Mouse (Mus musculus) brain, adult 2 months (tissue): ENCODE measurements around the gene Adar.

Source experiments
- DNase-seq: peaks from one replicate; pipeline ENCODE4 v3.0.0; 2011; ENCODE audit warnings: low read depth, low spot score

Gene Adar

DNA sequence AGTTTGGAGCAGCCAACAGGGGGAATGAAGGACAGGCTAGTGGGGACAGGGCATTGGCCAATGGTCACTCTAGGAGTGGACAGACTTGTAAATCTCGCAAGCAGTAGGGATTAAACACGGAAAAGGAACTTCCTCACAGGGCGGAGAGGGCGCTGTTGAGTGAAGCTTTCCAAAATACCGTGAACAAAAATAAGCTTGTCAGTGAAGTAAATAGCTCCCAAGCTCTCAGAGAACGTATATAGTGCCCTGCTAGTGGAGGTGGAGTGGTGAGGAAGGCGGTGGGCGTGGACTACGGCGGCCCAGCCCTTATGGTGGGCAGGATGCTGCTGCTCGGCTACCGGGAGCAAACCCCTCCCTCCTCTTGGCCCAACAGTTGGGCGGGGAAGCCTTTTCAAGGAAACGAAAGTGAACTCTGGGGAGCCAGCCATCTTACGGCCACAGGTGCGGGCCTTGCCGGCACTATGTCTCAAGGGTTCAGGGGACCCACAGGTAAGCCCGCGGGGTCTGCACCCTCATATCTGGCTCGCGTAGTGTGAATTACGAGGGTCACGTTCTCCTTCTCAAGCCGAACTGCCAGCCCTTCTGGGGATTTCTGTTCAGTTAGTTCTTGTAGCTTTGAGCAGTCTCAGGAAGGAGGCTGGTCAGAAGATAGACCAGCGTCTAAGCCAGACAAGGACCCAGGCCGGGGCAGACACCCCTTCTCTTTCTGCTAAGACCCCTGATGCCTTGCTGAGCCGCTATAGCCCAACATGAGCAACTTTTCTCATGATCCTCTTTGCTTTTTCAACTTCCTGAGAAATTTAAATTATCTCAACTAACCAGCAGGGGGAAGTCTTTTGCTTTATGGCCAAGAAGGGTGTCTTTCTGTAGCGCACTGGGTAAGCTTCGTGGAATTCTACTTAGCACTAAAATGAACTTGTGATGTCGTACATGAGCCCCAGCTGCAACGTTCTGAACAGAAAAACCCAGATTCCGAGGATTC lies 15.8 kb downstream of the Adar start:
- peak; percentile 78 for DNase-seq

DNA sequence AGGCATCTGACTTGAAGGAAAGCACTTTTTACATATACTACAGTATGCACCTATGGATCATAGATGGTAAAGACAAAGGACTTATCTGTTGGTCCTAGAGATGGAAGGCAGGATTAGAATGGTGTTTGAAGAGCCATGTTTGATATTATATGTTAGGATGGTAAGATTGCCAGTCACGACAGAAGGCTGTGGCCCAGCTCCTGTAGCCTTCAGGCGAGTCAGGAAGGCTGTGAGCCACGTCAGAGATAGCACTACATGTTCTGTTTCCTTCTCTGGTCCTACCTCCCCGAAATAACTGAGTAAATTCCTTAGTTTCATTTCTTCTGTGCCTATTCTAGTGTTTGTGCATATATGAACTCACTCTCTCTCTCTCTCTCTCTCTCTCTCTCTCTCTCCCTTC lies 17.3 kb downstream of the Adar start:
- no peak for DNase-seq

DNA sequence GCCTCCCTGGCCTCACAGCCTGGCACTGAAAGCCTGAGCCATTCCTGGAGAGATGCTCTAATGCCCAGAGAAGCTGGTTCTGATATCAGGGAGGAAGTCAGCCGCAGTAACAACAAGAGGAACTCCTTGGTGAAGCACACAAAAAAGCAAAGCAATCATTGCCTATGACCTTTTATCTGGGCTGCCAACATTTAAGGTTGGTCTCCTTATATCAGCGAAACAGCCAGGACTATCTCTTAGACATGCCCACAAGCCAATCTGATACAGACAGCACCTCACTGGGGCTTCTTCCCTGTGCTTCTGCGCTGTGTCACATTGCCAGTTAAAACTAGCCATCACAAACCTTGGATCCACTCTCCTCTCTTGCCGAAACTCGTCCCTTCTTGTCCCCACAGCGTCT lies 23.7 kb downstream of the Adar start:
- no peak for DNase-seq

DNA sequence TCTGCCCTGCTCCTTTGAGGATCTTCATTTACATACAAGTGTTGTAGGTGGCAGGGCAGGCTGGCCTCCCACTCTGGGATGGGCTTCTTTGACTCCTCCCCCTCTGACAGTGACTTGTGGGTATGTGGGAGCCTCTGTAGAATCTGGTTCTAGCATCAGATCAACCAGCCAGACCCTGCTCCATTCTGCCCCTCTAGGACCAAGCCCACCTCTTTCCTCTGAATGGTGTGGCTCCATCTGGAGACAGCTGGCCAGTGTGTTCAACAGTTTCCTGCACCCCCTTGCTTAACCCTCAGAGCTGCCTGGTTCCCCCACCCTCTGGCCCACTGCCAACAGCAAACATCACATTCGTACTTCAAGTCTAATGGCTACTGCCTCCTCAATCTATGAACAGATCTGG lies 37.5 kb downstream of the Adar start:
- no peak for DNase-seq

DNA sequence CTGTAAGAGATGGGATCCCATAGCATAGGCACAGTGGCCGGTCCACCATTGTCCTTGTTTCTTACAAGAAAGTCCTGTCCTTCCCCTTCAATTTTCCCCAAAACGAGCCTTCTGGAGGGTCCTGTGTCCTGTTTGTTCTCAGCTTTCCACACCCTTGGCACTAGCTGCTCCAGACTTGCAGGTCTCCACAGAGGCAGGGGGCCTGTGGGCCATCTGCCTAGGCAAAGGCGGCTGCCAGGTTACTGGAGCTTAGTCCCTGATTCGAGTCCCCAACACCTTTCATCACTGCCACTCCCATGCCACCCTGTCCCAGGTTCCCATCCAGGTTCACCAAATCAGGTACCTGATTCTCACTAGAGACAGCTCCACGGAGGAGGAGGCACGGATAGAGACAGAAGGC lies 40.5 kb downstream of the Adar start:
- DNase-seq, result peak; percentile 72

DNA sequence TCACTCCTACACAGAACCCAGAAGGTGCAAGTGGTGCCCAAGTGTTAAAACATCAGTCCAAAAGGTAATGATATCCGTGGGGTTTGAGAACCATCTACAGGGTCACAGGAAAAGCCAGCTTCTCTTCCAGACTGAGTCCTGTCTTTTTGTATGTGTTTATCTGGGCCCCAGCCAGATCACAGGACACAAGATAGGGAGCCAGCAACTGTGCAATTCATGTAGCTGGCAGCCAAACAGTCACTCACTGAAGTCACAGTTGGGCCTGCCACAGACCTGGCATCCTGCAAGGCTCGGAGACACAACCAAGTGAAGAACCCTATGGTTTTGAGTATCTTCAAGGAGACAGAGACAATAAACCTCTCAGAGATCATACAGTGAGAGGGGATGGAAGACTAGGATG lies 43.0 kb downstream of the Adar start:
- DNase-seq, result no peak

DNA sequence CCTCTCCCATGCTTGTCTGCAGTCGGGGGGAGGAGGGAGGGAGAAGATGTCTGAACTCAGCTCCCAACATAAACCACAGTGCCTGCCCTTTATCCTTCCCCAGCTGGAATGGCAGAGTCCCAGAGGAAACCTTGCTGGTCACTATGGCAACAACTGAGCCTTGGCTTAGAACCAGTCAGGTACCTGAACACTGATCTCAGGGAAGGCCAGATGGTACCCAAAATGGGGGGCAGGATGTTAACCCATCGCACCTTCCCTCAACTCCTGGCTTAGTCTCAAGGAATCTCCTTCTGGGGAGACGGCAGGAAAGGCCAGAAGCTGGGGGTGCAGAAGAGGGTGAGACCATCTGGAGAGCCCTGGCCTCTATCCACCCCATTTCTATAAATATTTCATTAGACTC lies 45.0 kb downstream of the Adar start:
- peak; percentile 97 for DNase-seq

DNA sequence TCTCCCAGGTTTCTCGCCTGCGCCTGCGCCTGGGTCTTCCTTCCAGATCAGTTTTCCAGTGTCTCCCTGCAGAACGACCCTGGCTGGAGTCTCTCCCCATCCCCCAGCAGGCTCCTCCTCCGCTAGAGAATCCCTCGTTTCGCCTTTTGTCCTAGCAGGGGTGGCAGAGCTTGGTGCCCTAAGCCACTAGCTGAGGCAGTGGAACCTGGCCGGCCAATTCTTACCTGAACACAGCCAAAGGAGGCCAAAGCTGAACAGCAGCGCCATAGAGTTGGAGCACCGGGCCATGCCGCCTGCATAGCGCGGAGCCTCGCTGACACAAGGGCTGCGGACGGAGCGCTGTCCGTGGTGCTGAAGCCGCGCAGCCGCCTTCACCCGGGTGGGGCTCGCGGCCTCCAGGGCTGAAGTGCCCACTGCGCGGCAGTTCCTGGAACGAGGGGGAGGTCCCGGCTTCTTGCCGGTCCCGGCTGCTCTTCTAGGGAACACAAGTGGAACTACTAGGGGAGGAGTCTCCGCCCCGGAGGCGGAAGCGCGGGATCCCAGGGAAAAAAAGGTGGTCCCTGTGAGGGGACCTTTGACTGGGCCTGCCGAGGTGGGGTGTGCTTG lies 49.4 kb downstream of the Adar start, which contains the start of gene Chrnb2:
Gene Chrnb2, minus strand, starts transcription at position 514 of the 606 bp plus-strand sequence.
- peak; percentile 73 for DNase-seq

DNA sequence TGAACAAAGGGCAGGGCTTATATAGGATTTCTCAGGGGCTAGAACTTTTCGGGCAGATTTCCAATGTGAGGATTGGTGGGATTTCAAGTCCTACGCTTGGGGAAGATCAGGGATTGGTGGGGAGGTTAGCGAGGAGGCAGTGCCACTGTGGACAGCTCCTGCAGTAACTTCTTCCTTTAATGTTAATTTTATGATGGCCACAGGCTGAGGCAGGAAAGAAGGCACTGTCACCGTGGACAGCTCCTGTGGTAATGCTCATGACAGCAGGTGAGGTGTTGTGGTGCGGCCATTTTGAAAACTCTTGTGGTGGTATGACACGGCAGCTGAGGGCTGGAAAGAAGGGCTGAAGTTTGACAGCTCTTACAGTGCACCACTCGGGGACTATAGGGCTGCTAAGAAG lies 54.8 kb downstream of the Adar start:
- DNase-seq, result no peak

DNA sequence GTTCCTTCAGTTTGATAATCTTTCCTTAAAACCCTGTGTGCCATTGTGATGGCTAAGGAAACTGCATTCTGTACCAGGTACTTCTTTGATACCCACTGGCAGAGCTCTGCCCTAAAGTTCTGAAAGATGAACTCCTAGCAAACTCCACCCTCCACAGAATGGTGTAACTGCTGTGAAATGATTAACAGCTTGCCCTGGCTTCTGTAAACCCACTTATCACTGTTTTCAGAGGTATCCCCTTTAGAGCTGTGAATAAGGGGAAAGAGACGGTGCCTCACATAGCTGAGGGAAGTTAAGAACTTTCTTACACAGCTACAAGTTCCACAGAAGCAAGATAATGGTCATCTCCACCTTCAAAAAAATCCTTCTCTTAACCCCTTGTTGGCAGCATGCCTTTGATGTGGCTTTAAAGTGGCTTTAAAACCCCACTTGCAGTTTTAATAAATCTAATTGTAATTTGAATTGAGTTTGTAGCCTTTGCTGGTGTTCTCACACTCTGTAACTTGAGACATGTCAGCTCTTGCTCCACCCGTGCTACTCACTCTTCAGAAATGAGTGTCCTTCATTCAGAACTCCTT lies 55.7 kb downstream of the Adar start:
- DNase-seq, result no peak

DNA sequence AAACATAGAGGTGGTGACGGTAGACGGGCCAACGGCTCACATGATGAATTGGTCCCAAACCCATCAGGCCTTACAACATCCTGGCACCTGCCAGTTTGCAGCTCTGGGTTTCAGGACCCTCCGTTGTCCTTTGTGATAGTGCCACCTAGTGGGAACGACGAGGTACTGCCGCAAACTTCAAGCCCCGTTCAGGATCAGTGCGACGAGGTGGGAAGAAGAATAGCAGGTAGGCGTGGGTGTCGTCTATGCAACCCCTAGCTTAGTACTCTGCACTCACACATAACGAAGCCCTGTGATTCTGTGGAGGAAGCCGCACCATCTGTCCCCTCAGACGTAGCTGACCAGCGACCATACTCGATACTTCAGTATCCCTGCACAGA lies 57.8 kb downstream of the Adar start:
- DNase-seq, result peak; percentile 95

DNA sequence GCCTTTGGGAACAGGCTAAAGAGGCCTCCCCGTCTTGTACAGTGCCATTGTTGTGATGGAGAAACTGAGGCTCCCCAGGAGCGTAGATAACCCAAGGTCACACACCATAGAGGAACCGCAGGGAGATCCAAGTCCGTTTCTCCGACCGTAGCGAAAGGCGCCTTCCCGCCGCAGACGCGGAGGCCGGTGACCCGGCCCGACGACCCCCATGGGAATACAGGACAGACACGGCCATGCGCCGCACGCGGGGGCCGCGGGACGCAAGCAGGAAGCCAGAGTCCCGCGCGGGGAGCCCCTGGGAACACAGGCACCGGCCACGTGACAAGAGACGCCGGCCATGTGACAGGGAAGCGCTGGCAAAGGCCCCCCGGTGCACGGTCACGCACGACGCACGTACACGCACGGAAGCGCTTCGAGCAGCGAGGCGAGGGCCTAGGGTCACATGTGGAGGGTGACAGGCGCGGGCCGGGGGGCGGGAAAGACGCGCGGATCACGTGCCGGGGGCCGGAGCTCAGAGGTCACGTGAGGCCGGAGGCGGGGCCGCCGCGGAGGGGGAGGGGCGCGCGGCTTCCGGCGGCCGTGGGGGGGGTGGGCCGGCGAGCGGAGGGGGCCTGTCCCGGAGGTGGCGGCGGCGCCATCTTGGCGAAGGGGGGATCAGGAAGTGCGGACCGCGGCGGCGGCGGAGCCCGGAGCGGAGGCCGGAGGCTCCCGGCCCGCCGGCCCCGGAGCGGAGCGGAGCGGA lies 58.3 kb downstream of the Adar start, which contains the start of gene Ube2q1:
Gene Ube2q1, plus strand, starts transcription at position 649 of the 742 bp plus-strand sequence.
- peak; percentile 99 for DNase-seq

DNA sequence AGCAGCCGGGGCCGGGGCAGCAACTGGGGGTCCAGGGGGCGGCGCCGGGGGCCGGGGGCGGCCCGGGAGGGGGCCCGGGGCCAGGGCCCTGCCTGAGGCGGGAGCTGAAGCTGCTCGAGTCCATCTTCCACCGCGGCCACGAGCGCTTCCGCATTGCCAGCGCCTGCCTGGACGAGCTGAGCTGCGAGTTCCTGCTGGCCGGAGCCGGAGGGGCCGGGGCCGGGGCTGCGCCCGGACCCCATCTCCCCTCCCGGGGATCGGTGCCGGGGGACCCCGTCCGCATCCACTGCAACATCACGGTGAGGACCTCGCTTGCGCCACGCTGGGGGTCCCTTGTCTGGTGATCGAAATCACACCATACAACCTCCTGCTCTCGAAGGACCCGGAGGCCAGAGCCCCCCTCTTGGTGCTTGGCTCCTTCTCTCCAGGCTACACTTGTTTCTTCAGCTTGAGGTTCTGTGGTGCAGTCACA lies 59.0 kb downstream of the Adar start:
- no peak for DNase-seq

DNA sequence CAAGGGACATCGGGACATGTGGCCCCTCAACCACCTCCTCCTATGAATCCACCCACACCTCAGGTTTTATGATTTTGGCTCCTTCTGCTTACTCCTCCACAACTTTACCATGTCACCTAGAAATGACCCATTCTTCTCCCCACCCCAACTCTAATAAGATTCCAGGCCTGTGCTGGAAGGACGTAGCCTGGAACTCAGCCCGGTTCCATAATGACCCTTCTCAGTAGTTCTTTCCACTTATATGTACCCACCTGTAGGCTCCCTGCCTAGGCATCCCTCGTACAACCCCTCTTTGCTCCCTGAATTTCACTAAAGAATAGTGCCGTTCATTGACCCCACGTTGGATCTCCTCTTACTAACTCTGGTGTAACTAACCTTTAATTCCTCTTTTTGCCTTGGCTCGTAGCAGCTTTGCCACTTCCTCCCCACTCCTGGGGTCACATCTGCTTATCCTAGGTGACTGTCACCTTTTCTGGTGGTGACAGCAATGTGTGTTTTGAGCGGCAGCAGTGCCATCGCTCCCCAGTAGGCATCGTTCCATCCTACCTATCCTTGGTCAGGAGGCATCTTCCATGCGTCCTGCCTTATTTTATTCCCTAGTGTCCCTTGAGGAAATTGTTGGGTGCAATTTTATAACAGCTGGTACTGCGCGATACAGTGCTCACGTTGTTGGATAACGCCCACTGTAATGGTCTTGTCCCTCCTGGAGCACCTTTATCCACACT lies 59.6 kb downstream of the Adar start:
- DNase-seq, result no peak

DNA sequence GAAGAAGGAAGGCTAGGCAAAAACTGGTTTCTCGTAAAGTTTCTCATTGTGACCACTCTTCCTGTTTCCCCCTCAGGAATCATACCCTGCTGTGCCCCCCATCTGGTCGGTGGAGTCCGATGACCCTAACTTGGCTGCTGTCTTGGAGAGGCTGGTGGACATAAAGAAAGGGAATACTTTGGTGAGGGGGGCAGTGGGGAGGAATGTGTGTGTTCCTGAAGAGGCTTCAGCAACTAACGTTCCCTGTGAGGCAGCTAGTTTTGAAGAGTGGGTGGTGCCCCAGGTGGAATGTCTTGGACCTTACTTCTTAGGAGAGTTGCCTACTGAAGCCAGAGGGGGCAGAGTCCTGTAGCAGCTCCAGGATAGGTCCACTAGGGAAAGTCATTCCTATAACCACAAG lies 61.2 kb downstream of the Adar start:
- no peak for DNase-seq

DNA sequence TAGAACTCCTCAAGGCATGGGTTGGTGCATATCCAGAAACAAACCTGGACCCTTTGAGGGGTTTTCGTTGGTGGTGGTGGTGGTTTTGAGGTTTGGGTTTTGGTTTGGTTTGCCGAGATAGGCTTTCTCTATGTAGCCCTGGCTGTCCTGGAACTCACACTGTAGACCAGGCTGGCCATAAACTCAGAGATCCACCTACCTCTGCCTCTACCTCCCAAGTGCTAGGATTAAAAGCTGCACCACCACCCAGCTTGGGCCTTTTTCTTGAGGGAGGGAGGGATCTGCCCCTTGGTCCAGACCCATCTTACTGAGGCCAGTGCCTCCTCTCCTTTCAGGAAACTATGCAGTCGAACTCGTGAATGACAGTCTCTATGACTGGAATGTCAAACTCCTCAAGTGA lies 65.3 kb downstream of the Adar start:
- no peak for DNase-seq

DNA sequence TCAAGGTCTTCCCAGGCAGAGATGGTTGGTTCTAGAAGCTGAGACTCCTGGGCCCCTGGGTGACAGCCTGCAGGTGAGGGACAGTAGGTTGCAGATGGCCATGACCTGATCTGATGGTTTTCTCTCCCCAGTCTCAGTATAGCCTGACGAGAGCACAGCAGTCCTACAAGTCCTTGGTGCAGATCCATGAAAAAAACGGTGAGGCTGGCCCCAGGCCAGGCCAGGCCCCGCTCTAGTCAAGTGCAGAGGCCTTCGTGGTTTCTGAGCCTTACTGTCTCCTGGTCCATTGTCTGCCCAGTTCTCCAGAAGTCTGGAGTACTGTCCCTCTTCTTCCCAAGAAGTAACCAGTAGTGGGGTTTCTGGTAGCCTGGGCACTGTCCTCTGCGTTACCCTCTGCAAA lies 66.8 kb downstream of the Adar start:
- no peak for DNase-seq

DNA sequence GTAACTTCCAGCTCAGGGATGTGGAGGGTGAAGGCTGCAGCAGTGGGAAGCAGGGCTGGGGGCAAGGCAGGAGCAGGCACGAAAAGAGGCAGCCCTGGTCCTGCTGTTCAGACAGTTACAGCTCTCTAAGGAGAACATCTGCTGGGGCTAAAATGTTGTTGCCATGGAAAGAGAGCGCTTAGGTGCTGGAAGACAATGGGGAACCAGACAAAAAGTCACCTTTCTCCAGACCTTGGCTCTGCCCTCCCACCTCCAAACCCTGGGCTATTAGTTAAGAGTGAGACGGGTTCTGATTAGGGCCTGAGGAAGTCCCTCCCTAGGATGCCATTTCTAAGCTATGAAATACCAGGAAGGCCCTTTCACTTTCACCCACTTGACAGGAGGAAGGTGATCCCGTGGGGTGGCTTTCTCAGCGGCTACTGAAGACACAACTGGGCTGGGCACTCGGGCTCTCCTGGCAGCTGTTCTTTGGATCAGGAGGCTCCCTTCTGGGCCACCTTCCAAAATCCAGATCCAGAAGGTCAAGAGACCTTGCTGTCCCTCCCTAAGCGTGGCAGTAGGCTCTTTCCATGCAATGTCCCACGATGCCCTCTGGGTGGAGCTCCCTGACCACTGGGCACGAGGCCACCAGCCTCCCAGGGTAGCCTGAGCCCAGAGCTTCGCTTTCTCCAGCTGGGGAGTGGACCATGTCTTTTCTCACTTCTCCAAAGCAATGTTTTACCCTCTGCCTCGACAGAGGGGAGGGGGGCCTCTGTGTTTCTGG lies 70.3 kb downstream of the Adar start:
- DNase-seq, result peak; percentile 81

DNA sequence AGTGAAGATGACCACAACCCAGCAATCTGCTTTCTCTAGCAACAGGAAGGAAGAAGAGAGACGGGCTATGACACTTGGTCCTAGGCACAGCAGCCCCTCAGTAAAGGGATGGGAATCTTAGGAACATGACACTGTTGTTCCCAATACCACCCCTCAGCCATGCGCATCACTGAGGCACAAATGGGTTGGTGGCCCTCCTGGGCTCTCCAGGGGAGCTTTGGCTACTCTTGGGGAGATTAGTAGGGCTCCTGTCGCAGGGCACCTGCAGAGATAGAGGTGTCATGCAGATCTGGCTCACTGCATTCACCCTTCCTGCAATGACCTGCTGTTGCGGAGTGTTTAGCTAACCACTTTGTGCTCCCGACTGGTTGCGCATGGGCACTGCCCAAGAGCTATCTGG lies 71.5 kb downstream of the Adar start:
- no peak for DNase-seq

DNA sequence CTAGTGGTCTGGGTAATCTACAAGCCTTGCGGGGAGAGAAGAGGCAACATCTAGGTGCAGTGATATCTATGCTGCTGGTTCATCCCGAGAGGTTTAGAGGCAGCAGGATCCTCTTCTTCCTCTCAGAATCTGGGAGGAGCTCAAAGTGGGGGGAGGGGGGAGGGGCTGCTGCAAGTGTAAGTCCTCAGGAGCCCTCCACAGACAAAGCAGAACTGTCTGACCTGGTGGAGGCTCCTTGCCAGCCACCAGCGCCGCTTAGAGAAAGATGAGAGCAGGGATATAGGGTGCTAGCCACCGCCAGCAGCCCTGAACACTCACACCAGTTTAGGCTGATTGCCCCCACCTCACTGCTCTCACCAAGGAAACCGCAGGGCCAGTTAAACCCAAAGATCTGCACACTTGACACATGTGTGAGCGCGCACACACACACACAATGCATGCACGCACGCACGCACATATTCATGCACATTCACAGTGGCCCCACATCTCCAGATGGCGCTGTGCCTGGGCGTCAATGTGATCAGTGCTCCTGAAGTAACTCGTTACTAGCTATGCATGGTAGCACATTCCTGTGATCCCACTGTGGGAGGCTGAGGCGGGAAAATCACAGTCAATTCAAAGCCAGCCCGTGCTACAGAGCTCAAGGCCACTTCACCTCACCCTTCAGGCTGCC lies 74.0 kb downstream of the Adar start:
- peak; percentile 18 for DNase-seq
